Mouse (Mus musculus) layer of hippocampus, adult 11-12 months (tissue): Measurements from ENCODE around the gene Aldh3a2.
"Not testable (repeated sequence)": the region's sequence is repeated elsewhere in the genome, so short reads cannot be mapped to it uniquely, and the experiment has no call there.

Experiments used
- DNase-seq: peaks from one replicate; pipeline ENCODE4 v3.0.0; 2022; ENCODE audit warnings: low spot score

The Aldh3a2 gene

DNA sequence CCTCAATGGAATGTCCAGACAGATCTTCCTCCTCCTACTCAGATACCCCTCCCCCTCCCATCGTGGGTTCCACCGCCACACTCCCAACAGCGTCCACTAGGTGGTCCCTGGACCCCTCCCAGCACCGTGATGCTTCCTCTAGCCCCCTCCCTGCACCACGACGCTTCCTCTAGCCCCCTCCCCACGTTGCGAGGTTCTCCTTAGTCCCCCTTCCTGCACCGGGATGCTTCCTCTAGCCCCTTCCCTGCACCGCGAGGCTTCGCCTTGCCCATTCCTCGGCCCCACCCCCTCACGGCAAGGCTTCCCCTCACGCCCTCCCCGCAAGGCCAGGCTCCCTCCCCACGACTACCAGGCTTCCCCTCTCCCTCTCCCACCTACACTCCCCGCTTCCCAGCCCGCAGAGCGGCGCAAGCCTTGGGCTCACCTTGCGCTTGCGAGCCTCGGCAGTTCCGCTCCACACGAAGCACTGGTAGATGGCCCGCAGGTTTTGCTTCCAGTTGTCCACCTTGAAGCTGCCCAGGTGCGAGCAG is 92.9 kb downstream of the Aldh3a2 start:
- DNase-seq = peak; percentile 47

DNA sequence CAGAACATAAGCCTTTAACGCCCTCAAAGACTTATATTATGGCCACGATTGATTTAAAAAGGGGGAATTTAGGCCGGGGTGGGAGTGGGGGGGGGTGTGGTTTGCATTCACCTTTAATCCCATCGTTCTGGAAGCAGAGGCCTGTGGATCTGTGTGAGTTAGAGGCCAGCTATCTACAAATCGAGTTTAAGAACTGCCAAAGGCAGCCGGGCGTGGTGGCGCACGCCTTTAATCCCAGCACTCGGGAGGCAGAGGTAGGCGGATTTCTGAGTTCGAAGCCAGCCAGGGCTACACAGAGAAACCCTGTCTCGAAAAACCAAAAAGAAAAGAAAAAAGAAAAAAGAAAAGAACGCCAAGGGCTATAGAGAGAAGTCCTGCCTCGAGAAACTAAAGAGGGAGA is 93.8 kb downstream of the Aldh3a2 start:
- DNase-seq = not testable (repeated sequence)
